Mouse (Mus musculus) v-Abl transformed pro-B cells (cell line): ENCODE measurements around the gene Ctdspl2.
"Not testable (repeated sequence)": the region's sequence is repeated elsewhere in the genome, so short reads cannot be mapped to it uniquely, and the experiment has no call there.

Source experiments
- in situ Hi-C, 2 experiments: fragments of 400-800 bp; cut with MboI; formaldehyde crosslinking; loops; one replicate each; pipeline ENCODE4 v1.15.1; 2025; ENCODE audit not compliant: unreplicated experiment in 2 of 2

The Ctdspl2 gene

DNA sequence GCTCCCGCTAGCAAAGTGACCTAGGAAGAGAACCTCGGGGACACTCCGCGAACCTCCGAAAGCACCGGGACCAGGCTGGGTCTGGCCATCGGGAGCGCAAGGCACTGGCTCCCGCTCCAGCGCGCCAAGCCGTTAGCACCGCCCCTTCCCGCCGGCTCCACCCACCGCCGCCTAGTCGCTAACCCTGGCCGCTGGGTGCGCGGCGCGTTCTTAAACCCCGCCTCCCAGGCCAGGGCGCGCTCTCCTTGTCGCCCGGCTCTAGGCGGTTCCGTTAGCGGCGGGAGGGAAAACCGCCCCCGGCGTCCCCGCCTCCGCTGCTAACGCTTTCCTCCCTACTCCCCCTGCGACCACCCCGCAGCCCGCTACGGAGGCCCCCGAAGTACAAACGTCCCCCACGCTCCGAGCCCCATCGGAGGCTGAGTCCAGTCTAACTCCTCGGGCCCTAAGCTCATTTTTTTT is at the start of gene Ctdspl2, which contains the start of gene Mageb3:
TSS of gene Ctdspl2 (plus strand) at position 237 of the 459 bp plus-strand sequence.
TSS of gene Mageb3 (minus strand) at position 328 of the 459 bp plus-strand sequence.
- in situ Hi-C loops: loop anchor here in 1 of 2 experiments (10.0 kb wide), 1 partner anchor 91 kb away; the partner anchor contains the start of gene Casc4

DNA sequence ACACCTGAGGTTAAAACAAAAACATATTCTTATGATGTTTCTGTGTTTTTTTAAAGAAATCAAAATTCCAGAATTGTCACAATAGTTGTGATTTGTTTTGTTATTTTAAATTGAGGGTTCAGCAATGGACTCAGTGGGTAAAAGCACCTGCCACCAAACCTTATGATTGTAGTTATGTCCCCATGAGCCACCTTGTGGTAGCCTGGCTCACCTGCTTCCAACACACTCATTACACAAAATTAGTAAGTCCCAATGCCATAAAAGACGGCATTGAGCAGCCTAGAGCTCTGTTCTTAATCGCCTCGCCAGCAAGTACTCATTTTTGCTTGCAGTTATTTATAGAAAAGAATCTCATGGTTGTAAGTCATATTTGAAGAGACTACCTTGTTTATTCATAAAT is 45.8 kb upstream of the Ctdspl2 start:
- in situ Hi-C loops: no loop called here

DNA sequence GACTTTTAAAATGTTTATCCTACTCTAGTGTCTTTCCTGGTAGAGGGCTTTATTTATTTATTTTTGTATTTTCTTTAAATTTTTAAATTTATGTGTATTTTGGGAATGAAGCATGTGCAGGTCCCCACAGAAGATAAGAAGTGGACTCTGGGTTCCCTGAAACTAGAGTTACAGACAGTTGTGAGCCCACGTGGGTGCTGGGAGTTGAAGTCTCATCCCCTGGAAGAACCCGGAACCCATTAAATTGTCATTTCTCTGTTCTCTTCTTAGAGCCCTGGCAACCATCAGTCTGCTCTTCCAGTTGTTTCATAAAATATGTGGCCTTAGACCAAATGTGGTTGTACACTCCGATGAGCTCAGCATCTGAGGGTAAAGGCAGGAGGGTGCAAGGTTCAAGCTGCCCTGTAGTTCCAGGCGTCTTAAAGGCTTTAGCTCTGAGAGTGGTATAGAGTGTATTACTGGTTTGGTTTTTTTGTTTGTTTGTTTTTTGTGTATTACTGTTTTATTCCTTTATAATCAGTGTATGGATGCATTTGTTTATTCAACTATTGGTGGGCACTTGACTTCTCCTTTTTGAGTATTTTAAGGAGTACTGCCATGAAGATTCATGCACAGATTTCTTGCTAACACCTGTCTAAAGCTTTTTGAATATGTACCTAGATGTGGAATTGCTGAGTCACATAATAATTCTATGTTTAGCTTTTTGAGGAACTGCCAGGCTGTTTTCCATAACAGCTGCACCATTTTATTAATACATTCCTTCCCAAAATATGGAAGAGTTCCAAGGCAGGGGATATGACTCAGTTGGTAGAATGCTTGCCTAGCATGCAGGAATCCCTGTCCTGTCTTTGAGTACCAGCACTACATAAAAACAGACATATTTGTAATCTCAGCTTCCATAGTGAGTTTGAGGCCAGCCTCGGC is 39.5 kb upstream of the Ctdspl2 start:
- in situ Hi-C loops: no loop called here

DNA sequence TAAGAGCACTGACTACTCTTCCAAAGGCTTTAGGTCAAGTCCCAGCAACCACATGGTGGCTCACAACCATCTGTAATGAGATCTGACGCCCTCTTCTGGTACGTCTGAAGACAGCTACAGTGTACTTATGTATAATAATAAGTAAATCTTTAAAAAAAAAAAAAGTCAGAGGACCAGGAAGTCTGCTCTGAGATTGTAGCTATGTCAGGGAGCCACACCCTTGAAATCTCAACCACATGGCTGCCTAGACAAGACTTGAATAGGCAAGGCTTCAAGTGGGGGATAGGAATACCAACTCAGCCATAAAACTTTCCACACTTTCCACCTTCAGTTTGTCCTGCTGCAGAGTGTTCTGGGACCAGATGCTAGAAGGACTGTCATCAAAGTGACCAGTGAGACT is 18.2 kb upstream of the Ctdspl2 start:
- in situ Hi-C loops: not testable (repeated sequence)

DNA sequence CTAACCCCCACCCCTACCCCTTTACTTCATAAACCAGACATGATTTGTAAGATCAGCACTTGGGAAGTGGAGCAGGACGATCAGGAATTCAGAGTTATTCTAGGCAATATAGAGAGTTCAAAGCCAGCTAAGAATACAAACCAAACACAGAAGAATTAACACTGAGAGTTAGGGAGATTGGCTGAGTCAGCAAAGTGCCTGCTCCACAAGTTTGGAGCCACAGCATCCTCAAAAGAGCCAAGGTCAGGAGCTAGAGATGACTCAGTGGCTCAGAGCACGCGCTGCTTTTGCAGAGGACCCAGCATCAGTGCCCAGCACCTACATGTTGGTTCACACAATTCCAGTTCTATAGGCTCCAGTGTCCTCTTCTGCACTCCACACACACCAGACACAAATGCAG is 12.4 kb upstream of the Ctdspl2 start:
- in situ Hi-C loops: no loop called here

DNA sequence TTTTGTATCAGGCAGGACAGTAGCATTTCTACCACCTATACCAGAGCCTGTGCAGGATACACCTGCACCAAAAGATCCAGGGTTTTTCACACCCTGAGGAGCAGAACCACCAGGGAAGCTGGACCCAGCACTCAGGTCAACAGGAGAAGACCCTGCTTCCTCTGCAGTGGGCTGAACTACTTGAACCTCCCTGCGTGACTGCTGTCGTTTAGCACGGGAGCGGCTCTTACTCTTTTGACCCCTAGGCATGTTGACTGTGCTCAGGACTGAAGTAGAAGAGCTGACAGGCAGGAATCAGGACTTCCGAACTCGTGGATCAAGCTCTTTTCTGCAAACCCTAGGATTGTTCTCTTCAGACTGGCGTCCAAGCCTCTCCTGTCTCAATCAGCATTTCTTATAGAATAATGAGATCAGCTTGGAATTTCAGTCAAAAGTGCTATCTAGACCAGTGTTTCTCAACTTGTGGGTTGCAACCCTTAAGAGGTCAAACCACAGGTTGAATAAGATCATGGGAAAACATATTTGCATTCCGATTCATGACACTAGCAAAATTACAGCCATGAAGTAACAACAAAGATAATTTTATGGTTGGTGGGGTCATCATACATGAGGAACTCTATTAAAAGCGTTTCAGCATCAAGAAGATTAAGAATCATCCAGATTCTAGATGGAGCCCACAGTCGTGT is 687 bp upstream of the Ctdspl2 start:
- in situ Hi-C loops: loop anchor here in 1 of 2 experiments (10.0 kb wide), 1 partner anchor 90 kb away; the partner anchor contains the start of gene Casc4

DNA sequence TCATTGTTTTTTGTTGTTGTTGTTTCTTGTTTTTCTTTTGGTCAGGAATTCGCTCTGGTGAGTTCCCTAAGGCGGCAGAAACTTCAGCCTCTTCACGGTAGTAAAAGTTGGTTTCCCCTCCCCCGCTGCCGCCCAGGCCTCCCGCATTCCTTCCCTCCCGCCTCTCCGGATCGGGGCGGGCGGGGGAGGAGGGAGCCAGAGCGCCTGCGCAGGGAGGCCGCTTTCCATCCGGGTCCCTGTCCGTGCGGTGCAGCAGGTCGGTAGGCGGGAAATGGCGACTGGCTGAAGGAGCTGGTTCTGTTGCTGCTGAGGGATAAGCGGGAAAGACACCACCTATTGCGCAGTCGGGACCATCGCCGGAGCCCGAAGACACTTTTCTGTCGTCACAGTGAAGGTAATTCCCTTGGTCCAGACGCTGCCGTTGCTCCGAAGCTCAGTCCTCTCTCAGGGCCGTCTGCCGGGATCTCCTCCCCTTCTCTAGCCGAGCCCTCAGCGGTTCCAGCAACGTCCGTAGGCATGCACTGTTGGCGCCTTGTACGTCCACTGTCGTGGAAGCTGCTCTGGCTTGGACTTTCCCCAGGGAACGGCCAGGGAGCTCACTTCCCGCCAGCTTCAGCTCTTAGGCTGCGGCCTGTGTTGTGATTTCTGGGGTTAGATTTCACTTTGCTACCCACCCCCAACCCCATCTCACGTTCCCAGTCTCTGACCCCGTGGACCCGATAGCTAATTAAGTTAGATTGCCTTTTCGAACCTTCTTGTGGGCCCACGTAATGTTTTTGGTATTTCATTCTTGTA is 620 bp downstream of the Ctdspl2 start:
- in situ Hi-C loops: loop anchor here in 1 of 2 experiments (10.0 kb wide), 1 partner anchor 92 kb away; the partner anchor contains the start of gene Casc4

DNA sequence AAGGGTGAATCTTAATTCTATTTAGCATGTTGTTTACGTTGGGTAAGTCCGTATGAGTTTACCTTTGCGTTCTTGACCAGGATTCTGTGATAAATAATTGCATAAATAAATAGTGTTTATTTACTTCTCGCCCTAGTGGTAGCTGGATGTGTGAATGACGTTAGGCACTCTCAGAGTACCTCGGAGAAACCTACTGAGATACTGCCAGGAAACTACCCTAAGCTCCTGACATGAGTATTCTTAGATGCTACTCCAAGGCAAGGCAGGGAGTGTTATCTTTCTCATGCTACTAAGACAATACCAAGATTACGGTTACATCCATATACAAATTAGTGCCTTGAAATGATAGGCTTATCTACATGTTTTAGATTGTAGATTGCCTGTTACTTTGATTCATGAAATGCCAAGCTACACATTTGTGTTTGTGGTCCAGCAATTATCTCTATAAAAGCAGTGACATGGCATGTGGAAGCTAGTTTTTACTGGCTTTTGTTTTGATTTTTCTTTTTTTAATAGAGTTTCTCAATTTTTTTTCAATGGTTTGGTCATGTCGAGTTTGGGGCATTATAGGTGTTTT is 1.5 kb downstream of the Ctdspl2 start:
- in situ Hi-C loops: loop anchor here in 1 of 2 experiments (10.0 kb wide), 1 partner anchor 93 kb away; the partner anchor contains the start of gene Casc4

DNA sequence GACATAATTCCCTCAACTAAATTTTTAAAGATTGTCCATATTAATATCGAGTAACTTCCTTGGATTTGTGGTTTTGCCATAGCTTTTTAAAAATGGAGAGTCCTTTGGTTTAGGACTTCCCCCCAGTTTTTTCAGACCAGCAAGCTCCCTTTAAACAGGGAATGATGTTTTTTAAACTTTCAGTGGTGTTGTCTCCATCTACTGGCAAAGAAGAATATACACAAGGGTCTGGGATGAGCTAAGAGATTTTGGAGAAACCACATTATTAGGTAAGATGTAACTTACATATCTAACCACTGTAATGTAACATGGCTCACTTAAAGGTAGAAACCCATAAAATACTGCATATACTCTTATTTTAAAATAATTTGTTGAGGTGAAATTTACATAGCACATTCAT is 39.9 kb downstream of the Ctdspl2 start:
- in situ Hi-C loops: loop anchor here in 1 of 2 experiments (10.0 kb wide), 1 partner anchor 421 kb away; no protein-coding TSS in a partner anchor

DNA sequence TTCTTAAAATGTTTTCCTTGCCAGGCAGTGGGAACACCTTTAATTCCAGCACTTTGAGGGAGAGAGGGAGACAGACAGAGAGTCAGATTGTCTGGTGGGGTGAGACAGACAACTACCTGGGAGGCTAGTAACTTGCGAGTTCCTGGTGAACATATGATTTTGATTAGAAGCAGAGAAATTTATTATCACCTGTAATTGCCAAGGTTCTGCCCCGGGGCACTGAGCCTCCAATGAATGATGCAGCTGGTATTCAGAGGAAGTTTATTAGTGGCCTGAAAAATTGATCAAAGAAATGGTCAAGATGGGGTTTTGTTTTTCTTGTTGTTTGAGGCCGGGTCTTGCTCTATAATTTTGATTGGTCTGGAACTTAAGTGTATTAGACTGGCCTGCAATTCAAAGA is 53.0 kb downstream of the Ctdspl2 start:
- in situ Hi-C loops: loop anchor here in 1 of 2 experiments (25.0 kb wide), 1 partner anchor 447 kb away; no protein-coding TSS in a partner anchor

DNA sequence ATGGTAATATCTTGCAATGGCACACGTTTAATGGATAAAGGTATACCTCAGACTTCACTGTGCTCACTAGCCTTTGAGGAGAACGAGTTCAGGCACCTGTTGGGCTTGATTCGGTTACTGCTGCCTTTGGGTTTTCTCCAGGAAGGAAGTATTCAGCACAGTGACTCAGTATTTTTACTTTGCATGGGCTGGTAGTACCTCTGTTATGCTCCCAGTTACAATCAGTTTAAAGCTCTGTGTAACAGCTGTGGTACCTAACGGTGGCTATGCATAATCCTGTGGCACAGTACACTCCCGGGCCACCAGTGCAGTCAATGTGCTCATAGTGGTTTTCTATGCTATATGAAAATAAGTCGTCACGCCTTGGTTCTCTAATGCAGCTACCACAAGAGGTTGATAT is 55.6 kb downstream of the Ctdspl2 start:
- in situ Hi-C loops: loop anchor here in 1 of 2 experiments (25.0 kb wide), 1 partner anchor 449 kb away; no protein-coding TSS in a partner anchor

DNA sequence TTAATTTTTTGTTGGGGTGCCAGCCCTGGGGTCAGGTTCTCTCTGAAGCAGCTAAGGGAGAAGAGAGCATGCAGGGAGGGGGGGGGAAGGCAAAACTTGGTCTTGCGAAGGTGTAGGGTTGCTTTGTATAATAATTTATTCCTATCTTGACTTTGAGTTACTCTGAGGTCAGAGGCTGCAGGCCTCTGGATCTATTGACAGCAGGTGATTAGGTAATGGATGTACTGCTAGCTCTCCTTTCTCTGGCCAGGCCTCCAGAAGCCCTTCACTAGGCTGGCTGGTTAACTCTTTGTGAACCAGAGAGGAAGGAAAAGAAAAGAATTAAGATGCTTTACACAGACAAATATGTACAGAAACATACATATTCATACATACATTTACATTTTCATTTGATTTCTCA is 62.9 kb downstream of the Ctdspl2 start:
- in situ Hi-C loops: loop anchor here in 1 of 2 experiments (25.0 kb wide), 1 partner anchor 456 kb away; no protein-coding TSS in a partner anchor

DNA sequence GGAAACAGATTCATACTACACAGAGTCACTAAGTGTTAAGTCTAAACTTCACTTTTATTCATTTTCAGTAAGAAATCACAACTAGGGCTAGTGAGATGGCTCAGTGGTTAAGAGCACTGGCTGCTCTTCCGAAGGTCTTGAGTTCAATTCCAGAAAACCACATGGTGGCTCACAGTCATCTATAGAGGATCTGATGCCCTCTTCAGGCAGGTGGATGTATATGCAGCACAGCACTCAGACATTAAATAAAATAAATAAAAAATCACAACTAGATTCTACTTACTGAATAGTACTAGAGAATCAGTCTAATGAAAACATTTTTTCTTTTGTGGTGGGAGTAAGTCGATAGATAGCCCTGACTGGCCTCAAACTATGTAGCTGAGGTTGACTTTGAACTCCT is 66.5 kb downstream of the Ctdspl2 start:
- in situ Hi-C loops: loop anchor here in 1 of 2 experiments (25.0 kb wide), 1 partner anchor 460 kb away; no protein-coding TSS in a partner anchor

DNA sequence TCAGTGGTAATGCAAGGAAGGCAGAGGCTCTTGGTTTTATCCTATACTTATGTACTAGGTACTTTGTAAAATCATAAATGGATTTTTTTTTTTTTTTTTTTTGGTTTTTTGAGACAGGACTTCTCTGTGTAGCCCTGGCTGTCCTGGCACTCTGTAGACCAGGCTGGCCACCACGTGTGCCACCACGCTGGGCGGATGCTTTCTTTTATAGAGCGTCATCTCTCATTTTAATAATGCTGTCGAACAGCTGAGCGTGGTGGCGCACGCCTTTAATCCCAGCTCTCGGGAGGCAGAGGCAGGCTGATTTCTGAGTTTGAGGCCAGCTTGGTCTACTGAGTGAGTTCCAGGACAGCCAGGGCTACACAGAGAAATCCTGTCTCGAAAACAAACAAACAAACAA is 71.3 kb downstream of the Ctdspl2 start:
- in situ Hi-C loops: not testable (repeated sequence)

DNA sequence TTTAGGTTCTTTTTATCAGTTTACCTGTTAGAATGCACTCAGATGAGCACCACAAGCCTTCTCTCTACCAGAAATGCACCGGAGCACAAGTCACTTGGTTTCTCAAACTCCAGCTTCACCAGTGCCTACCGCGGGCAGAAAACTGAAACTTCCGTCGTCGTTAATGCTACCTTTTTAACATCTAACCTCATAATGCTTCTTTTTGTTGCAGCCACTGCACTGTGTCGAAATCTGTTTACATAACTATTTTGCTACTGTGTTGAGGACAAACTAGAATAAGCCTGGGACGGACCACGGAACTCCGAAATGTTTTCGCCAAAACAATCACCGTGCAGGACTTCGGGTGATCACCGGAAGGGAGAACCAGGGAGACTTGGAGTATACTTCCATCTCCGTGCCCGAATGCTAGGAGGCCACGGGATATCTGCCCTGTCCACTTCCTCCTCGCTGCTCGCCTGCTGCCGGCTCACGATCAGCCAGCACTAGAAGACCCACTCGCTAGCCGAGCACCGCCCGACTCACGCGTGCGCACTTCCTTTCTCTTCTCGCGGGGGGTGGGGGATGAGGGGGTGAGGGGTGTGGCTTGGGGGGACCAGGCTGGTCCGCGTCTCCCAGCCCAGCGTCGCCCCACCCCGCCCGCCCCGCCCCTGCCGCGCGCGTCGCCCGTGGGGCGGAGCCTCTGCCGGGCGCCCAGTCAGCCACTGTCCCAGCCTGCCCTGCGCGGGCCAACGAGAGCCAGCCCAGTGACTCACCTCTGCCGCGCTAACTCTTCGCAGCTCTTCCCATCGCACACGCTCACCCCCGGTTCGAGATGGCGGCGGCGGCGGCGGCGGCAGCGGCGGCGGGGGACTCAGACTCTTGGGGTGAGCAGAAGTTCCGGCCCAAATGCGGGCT is 72.3 kb downstream of the Ctdspl2 start, which contains the start of gene Eif3j1:
TSS of gene Eif3j1 (plus strand) at position 685 of the 894 bp plus-strand sequence.
- in situ Hi-C loops: no loop called here

DNA sequence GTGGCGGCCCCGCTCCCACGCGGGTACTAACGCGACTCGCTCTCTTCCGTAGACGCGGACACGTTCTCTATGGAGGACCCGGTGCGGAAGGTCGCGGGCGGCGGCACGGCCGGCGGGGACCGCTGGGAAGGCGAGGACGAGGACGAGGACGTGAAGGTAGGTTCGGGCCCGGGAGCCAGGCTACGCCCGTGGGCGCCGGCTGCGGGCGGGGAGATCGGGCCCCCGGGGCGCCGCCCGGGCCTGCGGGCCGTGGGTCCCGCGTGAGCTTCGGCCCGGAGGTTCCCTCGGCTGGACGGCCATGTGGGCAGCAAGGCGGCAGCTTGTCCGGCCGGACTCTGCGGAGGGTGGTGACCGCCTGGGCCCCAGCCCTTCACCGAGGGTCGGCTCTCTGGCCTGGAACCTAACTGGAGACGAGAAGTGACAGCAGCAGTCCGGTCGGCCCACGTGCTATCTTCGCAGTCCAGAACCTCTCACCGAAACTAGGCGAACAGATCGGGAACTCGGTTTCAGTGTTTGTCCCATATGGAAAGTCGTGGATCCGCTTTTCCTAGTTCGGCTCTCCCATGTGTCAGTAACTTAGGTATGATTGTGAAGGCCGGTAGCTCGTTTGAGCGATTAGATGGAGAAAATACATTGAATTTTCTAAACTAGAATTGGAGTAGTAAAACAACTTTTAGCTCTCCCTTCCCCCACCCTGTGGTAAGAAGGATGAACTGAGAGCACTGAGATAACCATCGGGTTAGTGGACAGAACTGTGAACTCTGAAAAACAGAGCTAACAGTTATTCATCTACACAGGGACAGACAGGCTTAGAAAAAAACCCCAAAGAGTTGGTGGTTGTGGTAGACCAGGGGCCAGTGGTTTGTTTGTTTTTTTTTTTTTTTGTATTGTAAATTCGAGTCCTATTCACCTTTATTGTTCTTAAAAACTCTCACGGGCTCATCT is 73.2 kb downstream of the Ctdspl2 start:
- in situ Hi-C loops: no loop called here

DNA sequence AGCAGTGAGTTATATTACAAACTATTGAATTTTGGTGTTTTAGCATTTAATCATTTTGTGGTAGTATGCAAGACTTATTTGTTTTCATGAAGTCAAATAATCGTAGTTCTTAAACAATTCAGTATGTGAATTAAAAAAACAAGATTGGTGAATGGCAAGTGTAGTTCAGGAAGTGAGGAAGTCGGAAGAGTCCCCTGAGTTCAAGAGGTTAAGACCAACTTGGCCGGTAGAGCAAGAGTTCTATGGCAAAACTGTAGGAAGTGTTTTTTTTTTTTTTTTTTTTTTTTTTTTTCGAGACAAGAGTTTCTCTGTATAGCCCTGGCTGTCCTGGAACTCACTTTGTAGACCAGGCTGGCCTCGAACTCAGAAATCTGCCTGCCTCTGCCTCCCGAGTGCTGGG is 76.2 kb downstream of the Ctdspl2 start:
- in situ Hi-C loops: no loop called here
